Mouse (Mus musculus) olfactory bulb, adult 2 months (tissue): ENCODE data around the gene Ldlrad1. TPM values are rescaled to one million over a fixed set of nuclear protein-coding genes. Genes with fewer than 3 reads are reported as not detected.

Experiments used
- H3K27ac ChIP-seq: fragments of 200-500 bp; 2 replicates; pipeline ENCODE4 v1.5.1; 2012; ENCODE audit warnings: low read depth, low read length; ENCODE audit not compliant: insufficient read depth
- H3K4me1 ChIP-seq: fragments of 200-500 bp; 2 replicates; pipeline ENCODE4 v1.6.1; 2012; ENCODE audit warnings: low read length; ENCODE audit not compliant: control insufficient read depth, insufficient read depth
- H3K4me3 ChIP-seq: fragments of 200-500 bp; 2 replicates; pipeline ENCODE4 v1.5.1; 2012; ENCODE audit warnings: mild to moderate bottlenecking, low read depth, low read length, moderate library complexity; ENCODE audit not compliant: insufficient read depth
- CTCF ChIP-seq: fragments of 200-500 bp; IDR thresholded peaks from 2 replicates; pipeline ENCODE4 v1.5.1; 2012; ENCODE audit warnings: low read depth, mild to moderate bottlenecking, low read length, moderate library complexity; ENCODE audit not compliant: insufficient read depth
- POLR2A ChIP-seq: fragments of 200-500 bp; IDR thresholded peaks from 2 replicates; pipeline ENCODE4 v1.6.1; 2012; ENCODE audit warnings: mild to moderate bottlenecking, low read depth, low read length, moderate library complexity; ENCODE audit not compliant: insufficient read depth
- WGBS: fragments of 180-500 bp; shearing (Covaris S2); methylation state at CpG from one replicate; pipeline ENCODE4 v1.1.7; 2018; 5-methylcytosine and 5-hydroxymethylcytosine counted together
- polyA plus RNA-seq: library from polyadenylated mRNA; stranded (reverse); fragments of >200 nt; gene quantifications from 2 replicates; pipeline ENCODE4 v1.2.4, GENCODE M21; 2012; ENCODE audit warnings: low replicate concordance; ENCODE audit not compliant: missing spikeins, insufficient read depth, insufficient read length

The Ldlrad1 gene
- polyA plus RNA-seq: not detected in 2 replicates

- 89% methylated on average over 3 of the region's 3 CpGs for WGBS
- H3K4me1 ChIP-seq: no peaks in the 10 kb centered on the region
- TF ChIP-seq POLR2A: no peak
- no peak for TF ChIP-seq CTCF
- H3K27ac ChIP-seq: no peak within 1 kb of the TSS
- no peak within 1 kb of the TSS for H3K4me3 ChIP-seq
Measured at GRCm38 (mm10) chr4:107208880-107209279, at the start of gene Ldlrad1. Ldlrad1 (plus strand) TSS chr4:107209180.

GRCm38 (mm10) chr4:107160181-107160580 lies 48.8 kb upstream of the Ldlrad1 start:
- peaks cover 5% of the 10 kb centered on the region for H3K4me1 ChIP-seq
- no peak overlapping the region for H3K27ac ChIP-seq
- WGBS: 93% methylated on average over 8 of the region's 8 CpGs
- H3K4me3 ChIP-seq: no peak overlapping the region
- TF ChIP-seq POLR2A (no peak), CTCF (no peak)

- WGBS: 82% methylated on average over 10 of the region's 10 CpGs
Measured at GRCm38 (mm10) chr4:107163341-107163740, 45.6 kb upstream of the Ldlrad1 start.

GRCm38 (mm10) chr4:107163756-107164587 lies 45.0 kb upstream of the Ldlrad1 start:
- Histone ChIP-seq H3K27ac (peak overlapping the region; percentile 3; the same call in 1 of the 2 replicates), H3K4me3 (no peak overlapping the region), H3K4me1 (peaks cover 5% of the 10 kb centered on the region)
- 30% methylated on average over 9 of the region's 9 CpGs for WGBS
- TF ChIP-seq POLR2A (no peak), CTCF (no peak)

More at GRCm38 (mm10) chr4:107163341-107163740, 45.6 kb upstream of the Ldlrad1 start:
- H3K4me1 ChIP-seq: peaks cover 5% of the 10 kb centered on the region
- no peak overlapping the region for H3K27ac ChIP-seq
- H3K4me3 ChIP-seq: no peak overlapping the region
- no peak for TF ChIP-seq CTCF
- TF ChIP-seq POLR2A: no peak

GRCm38 (mm10) chr4:107166700-107167099 lies 42.3 kb upstream of the Ldlrad1 start:
- WGBS: 93% methylated on average over 5 of the region's 5 CpGs

DNA sequence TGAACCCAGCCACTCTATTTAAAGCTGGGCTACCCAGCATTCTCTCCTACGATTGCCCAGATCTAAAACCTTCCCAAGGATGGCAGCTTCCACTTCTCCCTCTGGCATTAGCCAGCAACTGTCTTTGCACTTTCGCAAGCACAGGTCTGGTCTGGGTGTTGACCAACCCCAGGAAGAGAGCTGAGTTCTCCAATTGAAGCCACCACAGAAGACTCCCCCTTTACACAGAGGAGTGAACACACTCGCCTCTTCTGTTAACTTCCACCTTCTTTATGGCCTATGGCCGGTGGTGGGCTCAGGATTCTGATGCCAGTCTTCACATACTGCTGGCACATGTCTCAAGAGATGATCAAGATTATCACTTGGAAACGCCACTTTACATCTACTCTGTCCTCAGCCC lies 41.2 kb upstream of the Ldlrad1 start:
- 95% methylated on average over 5 of the region's 5 CpGs for whole genome bisulfite sequencing
- TF ChIP-seq POLR2A: no peak
- TF ChIP-seq CTCF: no peak
- Histone ChIP-seq H3K27ac (no peak overlapping the region), H3K4me1 (peaks cover 3% of the 10 kb centered on the region), H3K4me3 (no peak overlapping the region)

More at GRCm38 (mm10) chr4:107166700-107167099, 42.3 kb upstream of the Ldlrad1 start:
- no peak for TF ChIP-seq POLR2A
- no peak for TF ChIP-seq CTCF
- H3K27ac ChIP-seq: no peak overlapping the region
- H3K4me1 ChIP-seq: peaks cover 3% of the 10 kb centered on the region
- no peak overlapping the region for H3K4me3 ChIP-seq

- Histone ChIP-seq H3K4me1 (peaks cover 3% of the 10 kb centered on the region; the same call in 1 of the 2 replicates), H3K27ac (no peak overlapping the region), H3K4me3 (peak overlapping the region; percentile 94; the same call in 1 of the 2 replicates)
- TF ChIP-seq POLR2A (no peak), CTCF (no peak)
- 47% methylated on average over 11 of the region's 11 CpGs for WGBS
Measured at GRCm38 (mm10) chr4:107177506-107177905, 31.5 kb upstream of the Ldlrad1 start.

DNA sequence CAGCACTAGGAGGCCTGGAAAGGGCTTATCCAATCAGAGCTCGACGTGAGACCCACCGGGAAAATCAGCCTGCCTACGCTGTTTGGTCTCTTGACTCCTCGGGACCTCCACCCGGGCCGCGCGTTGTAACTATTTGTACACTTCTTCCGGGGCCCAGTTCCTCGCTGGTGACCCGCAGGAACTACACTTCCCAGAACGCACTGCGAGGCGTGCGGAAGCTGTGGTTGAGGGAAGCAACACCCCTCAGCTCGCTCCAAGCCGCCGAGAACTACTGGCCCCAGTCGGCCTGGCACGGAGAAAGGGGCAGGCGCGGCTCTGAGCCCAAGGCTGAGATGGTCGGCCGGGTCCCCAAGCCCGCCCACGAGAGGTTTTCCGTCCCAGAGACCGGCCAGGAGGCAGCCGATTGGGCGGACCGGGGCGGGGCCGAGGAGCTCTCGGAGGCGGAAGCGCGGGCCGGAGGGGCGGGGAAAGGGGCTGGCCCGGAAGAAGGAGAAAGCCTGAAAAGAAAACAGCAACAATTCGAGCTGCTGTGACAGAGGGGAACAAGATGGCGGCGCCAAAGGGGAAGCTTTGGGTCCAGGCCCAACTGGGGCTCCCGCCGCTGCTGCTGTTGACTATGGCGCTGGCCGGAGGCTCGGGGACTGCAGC lies 30.7 kb upstream of the Ldlrad1 start, which contains the start of gene Tmem59:
TSS of gene Tmem59 (plus strand) at position 218 of the 648 bp plus-strand sequence.
- WGBS: under 1% methylated on average over 48 of the region's 49 CpGs
- TF ChIP-seq POLR2A (peak; percentile 48), CTCF (0 out of 2 replicates have a peak, but pooled peaks have one; percentile 6)
- Histone ChIP-seq H3K4me3 (peak within 1 kb of the TSS; percentile 94), H3K4me1 (peaks cover 5% of the 10 kb centered on the region; the same call in 1 of the 2 replicates), H3K27ac (peak within 1 kb of the TSS; percentile 98)
